Mouse (Mus musculus) C2C12 (cell line): ENCODE data around the gene Draxin.

Experiments
- CEBPB ChIP-seq: IDR thresholded peaks from one replicate; pipeline ENCODE4 v1.6.1; 2011; ENCODE audit warnings: low read depth, mild to moderate bottlenecking, control low read depth, moderate library complexity
- CTCF ChIP-seq: IDR thresholded peaks from one replicate; pipeline ENCODE4 v1.5.1; 2011; ENCODE audit not compliant: control insufficient read depth, insufficient read depth, insufficient read length
- FOSL1 ChIP-seq: IDR thresholded peaks from one replicate; pipeline ENCODE4 v1.8.0; 2011; ENCODE audit warnings: mild to moderate bottlenecking, low read length; ENCODE audit not compliant: poor library complexity, insufficient read depth, severe bottlenecking
- MAX ChIP-seq: IDR thresholded peaks from one replicate; pipeline ENCODE4 v1.6.1; 2011; ENCODE audit warnings: mild to moderate bottlenecking, control low read depth
- MYOD1 ChIP-seq: IDR thresholded peaks from one replicate; pipeline ENCODE4 v1.6.1; 2011; ENCODE audit warnings: low read depth; ENCODE audit not compliant: control insufficient read depth, insufficient read length
- MYOG ChIP-seq: IDR thresholded peaks from one replicate; pipeline ENCODE4 v1.6.1; 2011; ENCODE audit not compliant: control insufficient read depth, insufficient read length; ENCODE audit errors: extremely low read depth
- USF1 ChIP-seq: IDR thresholded peaks from one replicate; pipeline ENCODE4 v1.6.1; 2011; ENCODE audit warnings: low read depth, mild to moderate bottlenecking, control low read depth, moderate library complexity

GRCm38 (mm10) chr4:148128241-148128640, 2.3 kb downstream of the Draxin start:
- TF ChIP-seq CTCF (no peak), MAX (no peak), USF1 (no peak), MYOG (no peak), CEBPB (no peak), MYOD1 (no peak), FOSL1 (no peak)
